Mouse (Mus musculus) adrenal gland, postnatal 0 days (tissue): Measurements from ENCODE around the gene Lancl1. TPM values are rescaled to one million over a fixed set of nuclear protein-coding genes. Genes with fewer than 3 reads are reported as not detected.

Experiments used
- polyA plus RNA-seq: library from polyadenylated mRNA; unstranded; fragments of >200 nt; fragmentation: Nextera tagmentation; extraction: Ambion mirVana; gene quantifications from 2 replicates; pipeline ENCODE4 v1.2.1, GENCODE M21; 2015

Gene Lancl1
- polyA plus RNA-seq: 94.9 and 98.2 TPM in 2 replicates

DNA sequence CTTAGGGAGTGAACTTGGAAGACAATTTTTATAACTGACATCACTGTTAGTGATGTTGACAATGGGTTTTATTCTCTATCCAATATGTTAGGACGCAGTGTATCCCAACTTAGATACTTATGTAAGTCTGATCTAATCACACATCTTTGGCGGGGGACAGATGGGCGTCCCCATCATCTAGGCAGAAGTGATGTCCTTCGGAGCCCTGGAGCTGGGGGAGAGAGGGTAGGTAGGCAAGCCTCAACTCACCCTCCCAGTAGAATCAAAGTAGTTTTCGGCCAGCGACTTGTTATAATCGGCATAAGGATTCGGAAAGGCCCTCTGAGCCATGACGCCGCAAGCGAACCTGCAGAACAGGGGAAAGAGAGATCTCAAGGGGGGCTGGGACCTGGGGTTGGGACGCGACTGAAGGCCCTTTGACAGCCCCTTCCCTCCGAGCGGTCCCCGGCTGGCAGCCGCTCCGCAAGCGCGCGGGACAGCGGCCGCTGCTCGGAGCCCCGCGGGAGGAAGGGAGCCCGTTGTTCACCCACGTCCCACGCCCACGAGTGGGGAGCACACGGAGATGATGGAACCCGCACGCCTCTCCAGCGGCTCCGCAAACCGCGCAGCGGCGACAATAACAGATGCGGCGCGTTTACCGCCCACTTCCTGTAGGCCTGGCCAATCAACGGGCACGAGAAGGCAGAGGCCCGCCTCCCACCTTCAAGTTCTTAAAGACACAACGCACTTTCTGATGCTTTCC, at the start of gene Lancl1:
Lancl1 (minus strand) TSS at position 627 of the 742 bp plus-strand sequence.

Other genes with a start within 250 kb of the Lancl1 start
- 9.0 and 10.5 TPM in 2 replicates for gene Kansl1l, start 221.3 kb downstream of the Lancl1 start, polyA plus RNA-seq
- 165 and 321 TPM in 2 replicates for gene Acadl, start 175.6 kb downstream of the Lancl1 start, polyA plus RNA-seq
- gene Myl1, start 93.5 kb downstream of the Lancl1 start, polyA plus RNA-seq: 57.2 and 107 TPM in 2 replicates
- gene Cps1, start 84.2 kb upstream of the Lancl1 start, polyA plus RNA-seq: 7.8 and 13.1 TPM in 2 replicates